8 mouse cellular contexts compared by ENCODE assay signal in the genomic region with DNA sequence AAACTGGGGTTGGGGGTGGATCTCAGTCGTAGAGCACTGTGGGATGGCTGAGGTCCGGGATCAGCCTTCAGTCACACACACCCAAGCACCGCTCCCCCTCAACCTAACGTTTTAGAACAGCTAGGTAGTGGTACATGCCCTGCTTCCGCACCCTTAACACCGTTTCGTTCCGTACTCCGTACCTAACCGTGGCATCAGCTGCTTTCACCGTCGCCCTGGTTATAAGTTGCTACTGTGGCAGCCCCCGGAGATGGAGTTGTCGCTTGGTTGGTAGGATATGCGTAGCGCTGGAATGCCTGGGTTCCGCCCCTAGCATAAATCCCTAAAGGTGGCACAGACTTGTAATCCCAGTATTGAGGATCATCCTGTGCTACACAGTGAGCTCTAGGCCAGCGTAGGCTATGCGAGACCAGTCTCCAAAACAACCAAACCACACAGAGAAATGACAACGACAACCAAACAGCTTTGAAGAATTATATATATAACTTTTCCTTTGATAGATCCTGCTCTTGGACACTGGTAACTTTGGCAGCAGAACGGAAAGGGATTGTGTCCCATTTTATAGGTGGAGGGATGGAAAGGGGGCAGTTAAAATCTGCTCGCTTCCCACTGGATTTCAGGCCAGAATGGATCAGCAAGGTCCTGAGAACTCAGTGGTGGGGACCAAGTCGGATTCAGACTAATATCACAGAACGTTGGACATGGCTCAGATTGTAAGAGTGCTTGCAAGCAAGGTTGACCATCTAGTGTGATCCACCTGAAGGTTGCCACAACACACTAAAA. TPM values are rescaled to one million over a fixed set of nuclear protein-coding genes. Genes with fewer than 3 reads are reported as not detected.
A peak's percentile ranks its signal among the peaks of the same experiment; 100 is the strongest.
DNase-seq lines count a peak whose midpoint lies in the region; ATAC-seq and TF ChIP-seq lines count a peak whose summit lies in the region.

A gene (minus strand): TSS at position 207 of the 783 bp plus-strand sequence.

- H3K27ac ChIP-seq in heart, embryonic 11.5 days (ENCODE audit: low read depth, low read length) = peak within 1 kb of the TSS; percentile 7; the same call in 1 of the 2 replicates
- peak within 1 kb of the TSS; percentile 76 for H3K27ac ChIP-seq in midbrain, embryonic 10.5 days (replicated peaks)
- peak within 1 kb of the TSS; percentile 40; the same call in 1 of the 2 replicates for H3K27ac ChIP-seq in thymus, adult 2 months (ENCODE audit: control insufficient read depth, insufficient read depth, low read length)

- TF ChIP-seq POLR2A in thymus, adult 2 months (IDR thresholded peaks at IDR 0.05; ENCODE audit: control insufficient read depth, extremely low read depth, insufficient read depth, low read length, poor library complexity) = no peak

- no peaks in the 10 kb centered on the region for H3K9me3 ChIP-seq in heart, embryonic 11.5 days (replicated peaks; ENCODE audit: control insufficient read depth, low read length)
- no peaks in the 10 kb centered on the region for H3K9me3 ChIP-seq in midbrain, embryonic 10.5 days (replicated peaks)

- WGBS in heart, embryonic 11.5 days (ENCODE audit: insufficient replicate concordance) = 6% methylated on average over 24 of the region's 24 CpGs
- WGBS in midbrain, embryonic 10.5 days = 5% methylated on average over 24 of the region's 24 CpGs
- WGBS in thymus, adult 2 months = 8% methylated on average over 24 of the region's 24 CpGs

- peak within 1 kb of the TSS; percentile 68 for H3K4me2 ChIP-seq in heart, embryonic 11.5 days

- no peak for TF ChIP-seq CTCF in thymus, adult 2 months (IDR thresholded peaks at IDR 0.05; ENCODE audit: borderline replicate concordance, control insufficient read depth, extremely low read depth, insufficient read depth, low read length, poor library complexity)

- DNase-seq in cerebellum, postnatal 14 days = peak; percentile 25 to 40
- DNase-seq in cerebellum, adult 11 months = no peak
- DNase-seq in urinary bladder, adult 2 months (ENCODE audit: low spot score) = no peak
- no peak for DNase-seq in urinary bladder, postnatal 25 days (ENCODE audit: low spot score)
- DNase-seq in left cerebral cortex, postnatal 10 days (ENCODE audit: extremely low spot score in 1 of 2, low spot score in 2 of 2) = no peak
- DNase-seq in midbrain, embryonic 10.5 days (ENCODE audit: low spot score) = peak; percentile 20
- peak; percentile 38 for DNase-seq in thymus, adult 2 months

- intact Hi-C loops in left cerebral cortex, postnatal 10 days (cut with DNase I) = no loop called here

- H3K36me3 ChIP-seq in heart, embryonic 11.5 days (ENCODE audit: control insufficient read depth, insufficient read depth, low read length) = no peaks in the 10 kb centered on the region
- H3K36me3 ChIP-seq in midbrain, embryonic 10.5 days = no peaks in the 10 kb centered on the region
- H3K36me3 ChIP-seq in thymus, adult 2 months (ENCODE audit: control insufficient read depth, insufficient read depth, low read length) = no peaks in the 10 kb centered on the region

- H3K27me3 ChIP-seq in heart, embryonic 11.5 days (ENCODE audit: control insufficient read depth, insufficient read depth, low read length) = 0 out of 2 replicates have a peak, but pooled peaks cover 3% of the 10 kb centered on the region
- H3K27me3 ChIP-seq in midbrain, embryonic 10.5 days (ENCODE audit: low read depth, poor library complexity, severe bottlenecking) = peaks cover 16% of the 10 kb centered on the region
- no peaks in the 10 kb centered on the region for H3K27me3 ChIP-seq in thymus, adult 2 months (ENCODE audit: control insufficient read depth, insufficient read depth, low read length)

- H3K4me1 ChIP-seq in heart, embryonic 11.5 days (ENCODE audit: control insufficient read depth, insufficient read depth, low read length) = no peaks in the 10 kb centered on the region
- peaks cover 11% of the 10 kb centered on the region for H3K4me1 ChIP-seq in midbrain, embryonic 10.5 days
- peaks cover 6% of the 10 kb centered on the region for H3K4me1 ChIP-seq in thymus, adult 2 months (replicated peaks; ENCODE audit: control insufficient read depth, insufficient read depth, low read length)

- peak within 1 kb of the TSS; percentile 69 for H3K9ac ChIP-seq in heart, embryonic 11.5 days (ENCODE audit: low read depth, low read length)

- peak within 1 kb of the TSS; percentile 51 for H3K4me3 ChIP-seq in heart, embryonic 11.5 days (ENCODE audit: low read depth, low read length)
- peak within 1 kb of the TSS; percentile 71 for H3K4me3 ChIP-seq in midbrain, embryonic 10.5 days
- peak within 1 kb of the TSS; percentile 44 for H3K4me3 ChIP-seq in thymus, adult 2 months (ENCODE audit: control insufficient read depth, insufficient read depth, low read length)

- no peak for ATAC-seq in heart, embryonic 11.5 days (replicated peaks; ENCODE audit: insufficient number of reproducible peaks, low FRiP score, low TSS enrichment)

RNA-seq across cellular contexts. Expression of the gene that starts here (rescaled TPM):
- 14.1 and 14.3 TPM in 2 replicates for polyA plus RNA-seq in urinary bladder, adult 2 months (2012; rRNA removed)
- 5.6 and 6.0 TPM in 2 replicates for polyA plus RNA-seq in heart, embryonic 11.5 days (2014; fragmentation: Nextera tagmentation; extraction: Ambion mirVana)
- 10 to 100 TPM; 12.8 TPM for total RNA-seq in left cerebral cortex, postnatal 10 days (2021)
- 4.9 and 6.2 TPM in 2 replicates for polyA plus RNA-seq in midbrain, embryonic 10.5 days (2016; fragmentation: Nextera tagmentation; extraction: Ambion mirVana)
- 10.0 and 11.5 TPM in 2 replicates for polyA plus RNA-seq in thymus, adult 2 months (2012; rRNA removed)

Comparison
In these comparisons a context has a peak if more than half of its experiments do, and no peak if none do; other contexts are left out.
1. DNase-seq: peak in cerebellum, postnatal 14 days (2 of 2), midbrain, embryonic 10.5 days (single experiment) and thymus, adult 2 months (single experiment); none in cerebellum, adult 11 months (single experiment), urinary bladder, adult 2 months (single experiment), urinary bladder, postnatal 25 days (single experiment) and left cerebral cortex, postnatal 10 days (0 of 2).
2. H3K27ac ChIP-seq: peak in every context shown above with its lines; median percentile 76 in midbrain, embryonic 10.5 days; 40 in thymus, adult 2 months; 7 in heart, embryonic 11.5 days.
3. Peak in every context shown above with its lines, with median percentiles within 50 percentile points of each other: H3K4me3 ChIP-seq.